Mouse (Mus musculus) forebrain, postnatal 0 days (tissue): ENCODE measurements at regions not wholly inside any gene's neighbourhood (a gene's known extent, or its start where the extent isn't known, plus 50 kb on each side); places are given as distances from the start of the nearest gene placed in this dataset.
"Not testable (repeated sequence)": the region's sequence is repeated elsewhere in the genome, so short reads cannot be mapped to it uniquely, and the experiment has no call there.

Experiments
- ATAC-seq: fragments of 200-750 bp; cut with Nextera tagmentation; 2 replicates; pipeline ENCODE4 v1.8.0; 2017; ENCODE audit warnings: mild to moderate bottlenecking, moderate library complexity
- DNase-seq: peaks from one replicate; pipeline ENCODE4 v3.0.0-alpha.2; 2015
- H3K27ac ChIP-seq: fragments of 300-500 bp; sonication (generic); 2 replicates; pipeline ENCODE4 v1.5.1; 2014; ENCODE audit warnings: low read depth, mild to moderate bottlenecking, antibody characterized with exemption, low read length, moderate library complexity, mixed read lengths
- H3K27me3 ChIP-seq: fragments of 300-500 bp; sonication (generic); 2 replicates; pipeline ENCODE4 v1.6.1; 2014; ENCODE audit warnings: mild to moderate bottlenecking, low read length, mixed read lengths; ENCODE audit not compliant: insufficient read depth
- H3K36me3 ChIP-seq: fragments of 300-500 bp; sonication (generic); 2 replicates; pipeline ENCODE4 v1.6.1; 2014; ENCODE audit warnings: mild to moderate bottlenecking, moderate library complexity; ENCODE audit not compliant: insufficient read depth
- H3K4me1 ChIP-seq: fragments of 300-500 bp; sonication (generic); 2 replicates; pipeline ENCODE4 v1.6.1; 2014; ENCODE audit warnings: antibody characterized with exemption; ENCODE audit not compliant: insufficient read depth
- H3K4me2 ChIP-seq: fragments of 300-500 bp; sonication (generic); 2 replicates; pipeline ENCODE4 v1.6.1; 2014; ENCODE audit warnings: low read depth, mild to moderate bottlenecking, moderate library complexity
- H3K4me3 ChIP-seq: fragments of 300-500 bp; sonication (generic); 2 replicates; pipeline ENCODE4 v1.5.1; 2014; ENCODE audit warnings: low read depth, low read length, mixed read lengths
- H3K9ac ChIP-seq: fragments of 300-500 bp; sonication (generic); 2 replicates; pipeline ENCODE4 v1.6.1; 2014; ENCODE audit warnings: mild to moderate bottlenecking
- H3K9me3 ChIP-seq: fragments of 300-500 bp; sonication (generic); 2 replicates; pipeline ENCODE4 v1.6.1; 2016; ENCODE audit warnings: low read length
- CTCF ChIP-seq: sonication (generic); IDR thresholded peaks from 2 replicates; pipeline ENCODE4 v1.5.1; 2016; ENCODE audit warnings: antibody characterized with exemption, control low read depth, low read depth
- WGBS: fragments of 180-500 bp; shearing (Covaris S2); extraction: QIAGEN DNeasy Blood & Tissue Kit; methylation state at CpG from one replicate; pipeline ENCODE4 v1.1.7; 2014; 5-methylcytosine and 5-hydroxymethylcytosine counted together

- Histone ChIP-seq H3K9me3 (no peaks in the 10 kb centered on the region), H3K27me3 (no peaks in the 10 kb centered on the region), H3K4me3 (no peak overlapping the region), H3K4me1 (no peaks in the 10 kb centered on the region), H3K27ac (no peak overlapping the region), H3K4me2 (no peak overlapping the region), H3K36me3 (no peaks in the 10 kb centered on the region), H3K9ac (no peak overlapping the region)
- TF ChIP-seq CTCF = no peak
- ATAC-seq (no peak), DNase-seq (no peak)
- WGBS = 64% methylated on average over 2 of the region's 2 CpGs
Observed at GRCm38 (mm10) chr3:111194541-111194940, 943.7 kb upstream of the Prmt6 start.

- Histone ChIP-seq H3K9ac (no peak overlapping the region), H3K4me2 (no peak overlapping the region), H3K27ac (no peak overlapping the region), H3K27me3 (no peaks in the 10 kb centered on the region), H3K4me3 (no peak overlapping the region), H3K4me1 (no peaks in the 10 kb centered on the region), H3K9me3 (no peaks in the 10 kb centered on the region), H3K36me3 (no peaks in the 10 kb centered on the region)
- DNase-seq = no peak
- no peak for TF ChIP-seq CTCF
- no peak for ATAC-seq
- 94% methylated on average over 3 of the region's 3 CpGs for WGBS
Observed at GRCm38 (mm10) chr3:111166698-111167097, 915.9 kb upstream of the Prmt6 start.

- not testable (repeated sequence) for H3K9ac ChIP-seq, H3K4me3 ChIP-seq, H3K4me2 ChIP-seq, H3K36me3 ChIP-seq, H3K27me3 ChIP-seq, H3K4me1 ChIP-seq, DNase-seq, H3K9me3 ChIP-seq, H3K27ac ChIP-seq, ATAC-seq
- WGBS = 72% methylated on average over 1 of the region's 1 CpGs
Observed at GRCm38 (mm10) chr3:111141196-111141595, 890.4 kb upstream of the Prmt6 start.

- Histone ChIP-seq H3K36me3 (no peaks in the 10 kb centered on the region), H3K4me2 (no peak overlapping the region), H3K27me3 (no peaks in the 10 kb centered on the region), H3K4me1 (no peaks in the 10 kb centered on the region), H3K4me3 (no peak overlapping the region), H3K9me3 (no peaks in the 10 kb centered on the region), H3K27ac (no peak overlapping the region), H3K9ac (no peak overlapping the region)
- DNase-seq (no peak), ATAC-seq (no peak)
- 89% methylated on average over 7 of the region's 7 CpGs for WGBS
- TF ChIP-seq CTCF = no peak
Observed at GRCm38 (mm10) chr3:111108982-111109381, 858.2 kb upstream of the Prmt6 start.

GRCm38 (mm10) chr3:111102646-111103045 lies 851.8 kb upstream of the Prmt6 start:
- ATAC-seq (no peak), DNase-seq (no peak)
- Histone ChIP-seq H3K27ac (no peak overlapping the region), H3K36me3 (no peaks in the 10 kb centered on the region), H3K9ac (no peak overlapping the region), H3K27me3 (no peaks in the 10 kb centered on the region), H3K9me3 (no peaks in the 10 kb centered on the region), H3K4me2 (no peak overlapping the region), H3K4me1 (no peaks in the 10 kb centered on the region), H3K4me3 (no peak overlapping the region)
- TF ChIP-seq CTCF = no peak
- 79% methylated on average over 1 of the region's 1 CpGs for WGBS

DNA sequence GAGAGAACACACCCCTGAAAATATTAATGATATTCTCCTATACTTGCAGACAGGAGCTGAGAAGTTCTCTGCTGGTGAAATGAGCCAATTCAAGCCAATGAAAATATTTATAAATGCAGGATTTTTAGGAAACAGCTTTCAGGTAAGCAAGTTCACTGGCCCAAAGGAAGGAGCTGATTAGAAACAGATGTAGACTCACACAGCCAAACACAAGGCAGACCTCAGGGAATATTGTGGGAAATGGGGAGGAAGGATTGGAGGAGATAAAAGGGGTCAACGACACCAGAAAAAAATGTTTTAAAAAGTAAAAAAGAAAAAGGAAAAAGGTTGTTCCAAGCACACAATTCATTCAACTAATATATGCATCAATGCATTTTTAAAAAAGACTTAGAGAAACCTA lies 823.5 kb upstream of the Prmt6 start:
- no peak for DNase-seq
- TF ChIP-seq CTCF = no peak

GRCm38 (mm10) chr3:111070301-111070700 lies 819.5 kb upstream of the Prmt6 start:
- no peak for ATAC-seq
- Histone ChIP-seq H3K4me2 (no peak overlapping the region), H3K9me3 (no peaks in the 10 kb centered on the region), H3K27me3 (no peaks in the 10 kb centered on the region), H3K27ac (no peak overlapping the region), H3K4me1 (no peaks in the 10 kb centered on the region), H3K36me3 (no peaks in the 10 kb centered on the region), H3K4me3 (no peak overlapping the region), H3K9ac (no peak overlapping the region)
- no peak for TF ChIP-seq CTCF
- no peak for DNase-seq

More for the DNA sequence above, 823.5 kb upstream of the Prmt6 start:
- H3K4me2 ChIP-seq = no peak overlapping the region
- no peaks in the 10 kb centered on the region for H3K36me3 ChIP-seq
- no peaks in the 10 kb centered on the region for H3K4me1 ChIP-seq
- no peak overlapping the region for H3K9ac ChIP-seq
- H3K27ac ChIP-seq = no peak overlapping the region
- no peak overlapping the region for H3K4me3 ChIP-seq
- no peaks in the 10 kb centered on the region for H3K27me3 ChIP-seq
- 48% methylated on average over 1 of the region's 1 CpGs for WGBS
- ATAC-seq = no peak
- no peaks in the 10 kb centered on the region for H3K9me3 ChIP-seq

DNA sequence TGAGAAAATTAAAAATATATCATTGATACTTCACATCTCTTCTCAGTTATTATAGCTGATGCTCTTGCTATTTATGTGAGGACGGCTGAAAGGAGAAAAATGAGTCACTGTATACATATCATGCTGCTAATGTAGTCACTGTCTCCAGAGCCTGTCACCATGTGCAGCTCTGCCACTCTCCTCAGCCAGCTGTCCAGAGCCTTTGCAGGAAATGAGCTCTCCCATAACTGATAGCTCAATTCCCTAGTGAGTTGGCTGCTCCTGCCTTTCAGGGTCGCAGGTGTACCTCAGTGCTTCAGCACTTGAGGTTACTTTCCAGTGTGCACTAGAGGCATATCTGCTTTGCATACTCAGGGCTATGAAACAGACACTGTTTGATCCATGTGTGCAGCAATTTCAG lies 819.0 kb upstream of the Prmt6 start:
- no peaks in the 10 kb centered on the region for H3K27me3 ChIP-seq
- no peak overlapping the region for H3K9ac ChIP-seq
- DNase-seq = no peak
- H3K4me1 ChIP-seq = no peaks in the 10 kb centered on the region
- no peaks in the 10 kb centered on the region for H3K36me3 ChIP-seq
- H3K9me3 ChIP-seq = no peaks in the 10 kb centered on the region
- no peak overlapping the region for H3K4me3 ChIP-seq
- ATAC-seq = peak; percentile 20; the same call in 1 of the 2 replicates
- TF ChIP-seq CTCF = no peak
- no peak overlapping the region for H3K27ac ChIP-seq
- 79% methylated on average over 2 of the region's 2 CpGs for whole genome bisulfite sequencing
- no peak overlapping the region for H3K4me2 ChIP-seq
